Mouse (Mus musculus) G1E-ER4 (cell line): Measurements from ENCODE around the gene Cdc14a. TPM values are rescaled to one million over a fixed set of nuclear protein-coding genes. Genes with fewer than 3 reads are reported as not detected.

Experiments used
- GATA1 ChIP-seq: IDR thresholded peaks from one replicate; pipeline ENCODE4 v1.8.0; 2012; ENCODE audit warnings: low read length, inconsistent platforms
- polyA plus RNA-seq: library from polyadenylated mRNA; stranded (reverse); fragments of >175 nt; gene quantifications from 2 replicates; pipeline ENCODE4 v1.2.3, GENCODE M21; 2012

Gene Cdc14a
- polyA plus RNA-seq, 1 experiment, result 14.4 TPM

GRCm38 (mm10) chr3:116283996-116284395, 139.8 kb downstream of the Cdc14a start:
- TF ChIP-seq GATA1, result no peak

GRCm38 (mm10) chr3:116281663-116282062, 142.2 kb downstream of the Cdc14a start:
- no peak for TF ChIP-seq GATA1

- TF ChIP-seq GATA1, result no peak
These were observed 146.7 kb downstream of the Cdc14a start for GRCm38 (mm10) chr3:116277146-116277545.

GRCm38 (mm10) chr3:116271679-116272078, 152.2 kb downstream of the Cdc14a start:
- TF ChIP-seq GATA1, result no peak

- no peak for TF ChIP-seq GATA1
These were observed 156.7 kb downstream of the Cdc14a start for GRCm38 (mm10) chr3:116267036-116267654.

GRCm38 (mm10) chr3:116266360-116266759, 157.5 kb downstream of the Cdc14a start:
- no peak for TF ChIP-seq GATA1

GRCm38 (mm10) chr3:116263977-116264376, 159.9 kb downstream of the Cdc14a start:
- no peak for TF ChIP-seq GATA1

- no peak for TF ChIP-seq GATA1
These were observed 160.8 kb downstream of the Cdc14a start for GRCm38 (mm10) chr3:116263061-116263460.

GRCm38 (mm10) chr3:116256104-116256503, 167.7 kb downstream of the Cdc14a start:
- no peak for TF ChIP-seq GATA1

- no peak for TF ChIP-seq GATA1
These were observed 170.7 kb downstream of the Cdc14a start, which contains the start of gene Gpr88 for GRCm38 (mm10) chr3:116253077-116253531. Gene Gpr88, minus strand, starts transcription at chr3:116253503.

- TF ChIP-seq GATA1, result no peak
These were observed 171.4 kb downstream of the Cdc14a start for GRCm38 (mm10) chr3:116252255-116253040.

GRCm38 (mm10) chr3:116251481-116252254, 172.2 kb downstream of the Cdc14a start:
- no peak for TF ChIP-seq GATA1

- TF ChIP-seq GATA1, result no peak
These were observed 174.8 kb downstream of the Cdc14a start for GRCm38 (mm10) chr3:116249026-116249425.

- no peak for TF ChIP-seq GATA1
These were observed 179.4 kb downstream of the Cdc14a start for GRCm38 (mm10) chr3:116244476-116244875.

GRCm38 (mm10) chr3:116242685-116243084, 181.1 kb downstream of the Cdc14a start:
- no peak for TF ChIP-seq GATA1

- no peak for TF ChIP-seq GATA1
These were observed 186.3 kb downstream of the Cdc14a start for GRCm38 (mm10) chr3:116237527-116237926.
